Mouse (Mus musculus): ENCODE results near the gene Hspa1a. TPM values are rescaled to one million over a fixed set of nuclear protein-coding genes. Genes with fewer than 3 reads are reported as not detected.
A peak's percentile ranks its signal among the peaks of the same experiment; 100 is the strongest.

Gene Hspa1a
- polyA plus RNA-seq, 1 experiment = 1.5 TPM

DNA sequence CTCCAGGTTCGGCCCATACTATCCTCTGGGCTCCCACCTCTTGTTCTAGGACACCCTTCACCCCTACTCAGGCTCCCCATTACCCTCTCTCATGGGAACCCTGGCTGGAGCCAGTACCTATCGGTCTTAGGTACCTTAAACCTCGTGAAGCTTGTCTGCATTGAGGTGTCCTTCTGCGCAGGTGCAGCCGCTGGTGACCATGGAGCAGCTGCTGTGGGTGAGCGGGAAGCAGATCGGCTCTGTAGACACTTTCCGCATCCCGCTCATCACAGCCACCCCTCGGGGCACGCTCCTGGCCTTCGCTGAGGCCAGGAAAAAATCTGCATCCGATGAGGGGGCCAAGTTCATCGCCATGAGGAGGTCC is 40.2 kb downstream of the Hspa1a start:
- TF ChIP-seq FLI1 (IDR thresholded peaks at IDR 0.05; ENCODE audit: low read length) (no peak), GATA1 (IDR thresholded peaks at IDR 0.05; ENCODE audit: borderline replicate concordance, low read length) (no peak)
- Histone ChIP-seq H3K36me3 (replicated peaks; ENCODE audit: low read length) (peaks cover 45% of the 10 kb centered on the region), H3K4me1 (peaks cover 59% of the 10 kb centered on the region)

DNA sequence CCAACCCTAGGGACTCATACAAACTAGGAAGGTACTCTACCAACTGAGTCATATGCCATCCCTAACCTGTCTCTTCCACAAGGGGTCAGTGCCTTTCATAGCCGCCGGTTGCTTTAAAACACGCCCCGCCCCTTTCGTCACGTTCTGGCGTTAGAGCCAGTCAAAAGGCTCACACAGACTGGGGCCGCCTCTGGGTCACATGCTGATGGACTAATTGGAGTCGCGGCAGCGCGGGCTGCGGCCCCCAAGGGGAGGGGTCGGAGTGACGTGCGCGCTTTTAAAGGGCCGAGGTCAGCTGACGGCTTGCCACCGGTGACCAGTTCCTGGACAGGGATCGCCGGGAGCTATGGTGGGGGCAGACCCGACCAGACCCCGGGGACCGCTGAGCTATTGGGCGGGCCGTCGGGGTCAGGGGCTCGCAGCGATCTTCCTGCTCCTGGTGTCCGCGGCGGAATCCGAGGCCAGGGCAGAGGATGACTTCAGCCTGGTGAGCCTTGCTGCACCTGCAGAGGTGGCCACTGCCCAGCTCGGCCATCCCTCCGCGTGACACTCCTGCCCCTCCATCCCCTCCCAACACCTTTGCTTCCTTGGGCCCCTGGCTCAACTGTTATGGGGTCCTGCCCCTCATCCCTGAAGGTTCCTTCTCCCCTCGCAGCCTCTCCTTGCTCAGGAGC is 40.8 kb downstream of the Hspa1a start, which contains the start of gene Neu1:
TSS of gene Neu1 (plus strand) at position 193 of the 674 bp plus-strand sequence.
- H3K4me3 ChIP-seq (replicated peaks) = peak within 1 kb of the TSS; percentile 100
- TF ChIP-seq GATA1 (IDR thresholded peaks at IDR 0.05; ENCODE audit: borderline replicate concordance, low read length) (no peak), FLI1 (IDR thresholded peaks at IDR 0.05; ENCODE audit: low read length) (no peak)
- H3K36me3 ChIP-seq (replicated peaks; ENCODE audit: low read length) = peaks cover 40% of the 10 kb centered on the region
- H3K9me3 ChIP-seq = no peaks in the 10 kb centered on the region
- H3K4me1 ChIP-seq = peaks cover 64% of the 10 kb centered on the region
- no peaks in the 10 kb centered on the region for H3K27me3 ChIP-seq (replicated peaks)

More for the DNA sequence above, 40.2 kb downstream of the Hspa1a start:
- H3K9me3 ChIP-seq = no peaks in the 10 kb centered on the region
- no peaks in the 10 kb centered on the region for H3K27me3 ChIP-seq (replicated peaks)
- peak overlapping the region; percentile 100 for H3K4me3 ChIP-seq (replicated peaks)

DNA sequence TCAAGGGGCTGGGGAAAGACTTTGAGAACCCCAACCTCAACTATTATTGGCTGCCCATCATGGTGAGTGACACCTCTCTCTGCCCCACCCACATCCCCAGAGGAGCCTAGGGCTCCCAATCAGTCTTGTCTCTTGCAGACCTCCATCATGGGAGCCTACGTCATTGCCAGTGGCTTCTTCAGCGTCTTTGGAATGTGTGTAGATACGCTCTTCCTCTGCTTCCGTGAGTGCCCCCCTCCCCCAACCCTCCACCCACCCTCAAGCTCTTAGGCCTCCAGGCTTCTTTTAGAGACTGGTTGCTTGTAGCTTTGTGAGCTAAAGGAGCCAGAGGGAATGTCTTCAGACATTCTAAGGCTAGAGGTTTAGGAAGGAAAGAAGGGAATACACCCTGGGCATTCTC is 43.1 kb downstream of the Hspa1a start:
- no peak overlapping the region for H3K4me3 ChIP-seq (replicated peaks)
- peaks cover 59% of the 10 kb centered on the region for H3K4me1 ChIP-seq
- no peaks in the 10 kb centered on the region for H3K9me3 ChIP-seq
- no peak for TF ChIP-seq FLI1 (IDR thresholded peaks at IDR 0.05; ENCODE audit: low read length)
- TF ChIP-seq GATA1 (IDR thresholded peaks at IDR 0.05; ENCODE audit: borderline replicate concordance, low read length) = no peak
- H3K36me3 ChIP-seq (replicated peaks; ENCODE audit: low read length) = peaks cover 16% of the 10 kb centered on the region
- H3K27me3 ChIP-seq (replicated peaks) = no peaks in the 10 kb centered on the region

DNA sequence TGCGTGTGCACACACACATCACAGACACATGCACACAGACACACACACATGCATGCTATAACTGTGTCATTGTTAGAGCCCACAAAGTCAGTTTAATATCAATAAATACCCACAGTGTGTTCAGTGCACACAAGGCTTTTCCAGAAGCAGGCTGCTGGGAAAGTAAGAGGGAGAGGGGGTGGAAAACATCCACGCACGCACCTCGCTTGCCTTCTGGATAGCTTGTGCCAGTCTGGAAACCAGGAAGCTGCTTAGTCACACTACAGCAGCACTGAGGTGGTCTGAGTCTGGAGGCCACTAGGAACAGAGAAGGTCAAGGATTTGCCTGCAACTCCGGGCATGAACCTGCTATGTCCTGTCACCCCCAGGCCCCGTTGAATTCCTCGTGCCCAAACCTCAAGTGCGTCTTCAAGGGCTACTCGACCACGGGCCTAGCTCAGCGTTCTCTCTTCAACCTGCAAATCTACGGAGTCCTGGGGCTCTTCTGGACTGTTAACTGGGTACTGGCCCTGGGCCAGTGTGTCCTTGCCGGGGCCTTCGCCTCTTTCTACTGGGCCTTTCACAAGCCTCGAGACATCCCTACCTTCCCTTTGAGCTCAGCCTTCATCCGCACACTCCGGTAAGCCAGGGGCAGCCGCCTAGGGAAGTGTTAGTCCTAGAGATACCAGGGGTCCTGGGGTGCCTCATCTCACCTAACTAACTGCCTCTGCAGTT is 44.5 kb downstream of the Hspa1a start:
- peaks cover 59% of the 10 kb centered on the region for H3K4me1 ChIP-seq
- H3K27me3 ChIP-seq (replicated peaks) = peaks cover 9% of the 10 kb centered on the region
- peak overlapping the region; percentile 64 for H3K4me3 ChIP-seq (replicated peaks)
- H3K9me3 ChIP-seq = no peaks in the 10 kb centered on the region
- TF ChIP-seq GATA1 (IDR thresholded peaks at IDR 0.05; ENCODE audit: borderline replicate concordance, low read length) (no peak), FLI1 (IDR thresholded peaks at IDR 0.05; ENCODE audit: low read length) (no peak)
- peaks cover 2% of the 10 kb centered on the region for H3K36me3 ChIP-seq (replicated peaks; ENCODE audit: low read length)

DNA sequence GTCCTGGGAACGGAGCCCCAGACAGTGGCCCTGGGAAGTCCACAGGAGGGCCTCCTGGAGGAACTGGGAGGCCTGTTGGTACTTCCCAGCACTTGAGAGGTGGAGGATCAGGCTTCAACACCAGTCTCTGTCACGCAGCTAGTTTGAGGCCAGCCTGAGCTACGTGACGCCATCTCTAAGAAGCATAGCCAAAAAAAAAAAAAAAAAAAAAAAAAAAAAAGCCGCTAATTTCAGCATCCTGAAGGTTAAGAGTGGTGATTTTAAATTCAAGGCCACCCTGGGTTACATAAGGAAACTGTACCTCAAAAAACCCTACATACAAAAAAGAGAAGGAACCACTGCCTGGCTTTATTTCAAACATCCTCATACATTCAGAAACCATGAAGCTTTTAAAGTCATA is 47.7 kb downstream of the Hspa1a start:
- Histone ChIP-seq H3K27me3 (replicated peaks) (peaks cover 25% of the 10 kb centered on the region), H3K36me3 (replicated peaks; ENCODE audit: low read length) (no peaks in the 10 kb centered on the region), H3K4me1 (peaks cover 41% of the 10 kb centered on the region), H3K4me3 (replicated peaks) (no peak overlapping the region), H3K9me3 (no peaks in the 10 kb centered on the region)
- TF ChIP-seq FLI1 (IDR thresholded peaks at IDR 0.05; ENCODE audit: low read length) = no peak
- no peak for TF ChIP-seq GATA1 (IDR thresholded peaks at IDR 0.05; ENCODE audit: borderline replicate concordance, low read length)

DNA sequence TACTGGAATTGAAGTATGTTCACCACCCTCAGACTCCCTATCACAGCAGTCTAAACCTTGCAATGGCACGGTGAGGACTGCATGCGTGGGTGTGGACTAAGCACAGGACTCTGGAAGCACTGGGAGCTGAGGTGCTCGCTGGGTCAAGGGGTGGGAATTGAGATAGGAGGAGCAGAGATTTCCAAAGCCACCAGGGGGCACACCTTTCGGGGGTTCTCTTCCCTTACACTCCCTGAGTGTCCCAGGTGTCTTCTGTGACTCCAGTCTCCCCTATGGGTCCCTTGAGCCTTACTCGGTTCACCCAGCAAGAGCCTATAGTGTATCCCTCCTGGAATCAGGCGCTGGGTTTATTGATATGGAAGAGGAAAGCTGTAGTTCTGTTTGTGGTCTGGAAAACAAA is 49.0 kb downstream of the Hspa1a start:
- H3K27me3 ChIP-seq (replicated peaks) = peaks cover 35% of the 10 kb centered on the region
- no peaks in the 10 kb centered on the region for H3K36me3 ChIP-seq (replicated peaks; ENCODE audit: low read length)
- no peaks in the 10 kb centered on the region for H3K9me3 ChIP-seq
- no peak for TF ChIP-seq FLI1 (IDR thresholded peaks at IDR 0.05; ENCODE audit: low read length)
- TF ChIP-seq GATA1 (IDR thresholded peaks at IDR 0.05; ENCODE audit: borderline replicate concordance, low read length) = no peak
- no peak overlapping the region for H3K4me3 ChIP-seq (replicated peaks)
- peaks cover 36% of the 10 kb centered on the region for H3K4me1 ChIP-seq

Other genes with a start within 250 kb of the Hspa1a start
- 0.06 TPM in 1 of 2 replicates, not detected in the other for gene C4b, start 228.3 kb downstream of the Hspa1a start, polyA plus RNA-seq (2012; ENCODE audit: insufficient read depth, low replicate concordance)
- not detected in 2 replicates for gene Cyp21a1, start 167.6 kb downstream of the Hspa1a start, polyA plus RNA-seq (2012; ENCODE audit: insufficient read depth, low replicate concordance)
- gene Stk19, start 135.2 kb downstream of the Hspa1a start, polyA plus RNA-seq (2012; ENCODE audit: insufficient read depth, low replicate concordance) = 44.3 and 85.0 TPM in 2 replicates
- gene Dxo, start 135.1 kb downstream of the Hspa1a start, polyA plus RNA-seq (2012; ENCODE audit: insufficient read depth, low replicate concordance) = 61.9 and 137 TPM in 2 replicates
- 25.1 and 27.6 TPM in 2 replicates for gene Skiv2l, start 121.9 kb downstream of the Hspa1a start, polyA plus RNA-seq (2012; ENCODE audit: insufficient read depth, low replicate concordance)
- 67.5 and 220 TPM in 2 replicates for gene Nelfe, start 121.8 kb downstream of the Hspa1a start, polyA plus RNA-seq (2012; ENCODE audit: insufficient read depth, low replicate concordance)
- gene Cfb, start 109.6 kb downstream of the Hspa1a start, polyA plus RNA-seq (2012; ENCODE audit: insufficient read depth, low replicate concordance) = 0.54 TPM in 1 of 2 replicates, not detected in the other
- gene Zbtb12, start 92.7 kb downstream of the Hspa1a start, polyA plus RNA-seq (2012; ENCODE audit: insufficient read depth, low replicate concordance) = 6.7 and 15.4 TPM in 2 replicates
- not detected in 2 replicates for gene Gm20547, start 90.1 kb downstream of the Hspa1a start, polyA plus RNA-seq (2012; ENCODE audit: insufficient read depth, low replicate concordance)
- 3.0 and 6.0 TPM in 2 replicates for gene C2, start 73.9 kb downstream of the Hspa1a start, polyA plus RNA-seq (2012; ENCODE audit: insufficient read depth, low replicate concordance)
- 356 and 543 TPM in 2 replicates for gene Ehmt2, start 73.7 kb downstream of the Hspa1a start, polyA plus RNA-seq (2012; ENCODE audit: insufficient read depth, low replicate concordance)
- not detected in 2 replicates for gene Slc44a4, start 57.7 kb downstream of the Hspa1a start, polyA plus RNA-seq (2012; ENCODE audit: insufficient read depth, low replicate concordance)
- gene Neu1, start 40.9 kb downstream of the Hspa1a start, polyA plus RNA-seq (2012; ENCODE audit: insufficient read depth, low replicate concordance) = 12.4 and 41.3 TPM in 2 replicates
- 4.5 and 7.2 TPM in 2 replicates for gene Hspa1b, start 12.9 kb downstream of the Hspa1a start, polyA plus RNA-seq (2012; ENCODE audit: insufficient read depth, low replicate concordance)
- gene Gm20481, start 2.2 kb downstream of the Hspa1a start, polyA plus RNA-seq (2012; ENCODE audit: insufficient read depth, low replicate concordance) = not detected in 2 replicates
- gene Hspa1l, start 547 bp upstream of the Hspa1a start, polyA plus RNA-seq (2012; ENCODE audit: insufficient read depth, low replicate concordance) = not detected in 2 replicates
- gene Lsm2, start 9.7 kb upstream of the Hspa1a start, polyA plus RNA-seq (2012; ENCODE audit: insufficient read depth, low replicate concordance) = 64.3 and 95.0 TPM in 2 replicates
- gene Vars, start 28.8 kb upstream of the Hspa1a start, polyA plus RNA-seq (2012; ENCODE audit: insufficient read depth, low replicate concordance) = 188 and 650 TPM in 2 replicates
- gene Vwa7, start 44.4 kb upstream of the Hspa1a start, polyA plus RNA-seq (2012; ENCODE audit: insufficient read depth, low replicate concordance) = 0.38 and 0.40 TPM in 2 replicates
- 4.1 and 5.4 TPM in 2 replicates for gene Sapcd1, start 55.9 kb upstream of the Hspa1a start, polyA plus RNA-seq (2012; ENCODE audit: insufficient read depth, low replicate concordance)
- gene Msh5, start 74.6 kb upstream of the Hspa1a start, polyA plus RNA-seq (2012; ENCODE audit: insufficient read depth, low replicate concordance) = 10.5 and 10.9 TPM in 2 replicates
- 244 and 373 TPM in 2 replicates for gene Clic1, start 77.8 kb upstream of the Hspa1a start, polyA plus RNA-seq (2012; ENCODE audit: insufficient read depth, low replicate concordance)
- 30.5 and 36.5 TPM in 2 replicates for gene Ddah2, start 86.9 kb upstream of the Hspa1a start, polyA plus RNA-seq (2012; ENCODE audit: insufficient read depth, low replicate concordance)
- gene Ly6g6c, start 93.2 kb upstream of the Hspa1a start, polyA plus RNA-seq (2012; ENCODE audit: insufficient read depth, low replicate concordance) = 14.8 and 15.5 TPM in 2 replicates
- 53.5 and 66.3 TPM in 2 replicates for gene Mpig6b, start 94.0 kb upstream of the Hspa1a start, polyA plus RNA-seq (2012; ENCODE audit: insufficient read depth, low replicate concordance)
- gene Ly6g6e, start 104.7 kb upstream of the Hspa1a start, polyA plus RNA-seq (2012; ENCODE audit: insufficient read depth, low replicate concordance) = not detected in 2 replicates
- gene Ly6g6d, start 105.9 kb upstream of the Hspa1a start, polyA plus RNA-seq (2012; ENCODE audit: insufficient read depth, low replicate concordance) = 79.9 and 106 TPM in 2 replicates
- 517 and 745 TPM in 2 replicates for gene Ly6g6f, start 113.5 kb upstream of the Hspa1a start, polyA plus RNA-seq (2012; ENCODE audit: insufficient read depth, low replicate concordance)
- gene Abhd16a, start 117.1 kb upstream of the Hspa1a start, polyA plus RNA-seq (2012; ENCODE audit: insufficient read depth, low replicate concordance) = 211 and 290 TPM in 2 replicates
- not detected in 2 replicates for gene Ly6g5c, start 136.1 kb upstream of the Hspa1a start, polyA plus RNA-seq (2012; ENCODE audit: insufficient read depth, low replicate concordance)
- 0.23 TPM in 1 of 2 replicates, not detected in the other for gene Ly6g5b, start 143.3 kb upstream of the Hspa1a start, polyA plus RNA-seq (2012; ENCODE audit: insufficient read depth, low replicate concordance)
- gene Gpank1, start 149.3 kb upstream of the Hspa1a start, polyA plus RNA-seq (2012; ENCODE audit: insufficient read depth, low replicate concordance) = 46.5 and 57.4 TPM in 2 replicates
- 75.6 and 82.2 TPM in 2 replicates for gene Csnk2b, start 149.9 kb upstream of the Hspa1a start, polyA plus RNA-seq (2012; ENCODE audit: insufficient read depth, low replicate concordance)
- 3.2 and 6.1 TPM in 2 replicates for gene D17H6S53E, start 154.2 kb upstream of the Hspa1a start, polyA plus RNA-seq (2012; ENCODE audit: insufficient read depth, low replicate concordance)
- not detected in 2 replicates for gene Apom, start 159.9 kb upstream of the Hspa1a start, polyA plus RNA-seq (2012; ENCODE audit: insufficient read depth, low replicate concordance)
- 613 and 1,584 TPM in 2 replicates for gene Bag6, start 163.0 kb upstream of the Hspa1a start, polyA plus RNA-seq (2012; ENCODE audit: insufficient read depth, low replicate concordance)
- gene Prrc2a, start 192.7 kb upstream of the Hspa1a start, polyA plus RNA-seq (2012; ENCODE audit: insufficient read depth, low replicate concordance) = 1,080 and 3,273 TPM in 2 replicates
- 2.5 and 22.3 TPM in 2 replicates for gene Aif1, start 203.9 kb upstream of the Hspa1a start, polyA plus RNA-seq (2012; ENCODE audit: insufficient read depth, low replicate concordance)
- 5.9 and 24.8 TPM in 2 replicates for gene Lst1, start 216.3 kb upstream of the Hspa1a start, polyA plus RNA-seq (2012; ENCODE audit: insufficient read depth, low replicate concordance)
- gene Ltb, start 222.3 kb upstream of the Hspa1a start, polyA plus RNA-seq (2012; ENCODE audit: insufficient read depth, low replicate concordance) = 12.1 TPM in 1 of 2 replicates, not detected in the other
- 2.9 and 3.5 TPM in 2 replicates for gene Tnf, start 229.9 kb upstream of the Hspa1a start, polyA plus RNA-seq (2012; ENCODE audit: insufficient read depth, low replicate concordance)
- gene Lta, start 233.2 kb upstream of the Hspa1a start, polyA plus RNA-seq (2012; ENCODE audit: insufficient read depth, low replicate concordance) = 0.85 TPM in 1 of 2 replicates, not detected in the other
- not detected in 2 replicates for gene Gm16181, start 248.7 kb upstream of the Hspa1a start, polyA plus RNA-seq (2012; ENCODE audit: insufficient read depth, low replicate concordance)

All from megakaryocyte, embryonic 14.5 days (primary cell).